29 mouse cellular contexts compared by ENCODE assay signal in the genomic region with DNA sequence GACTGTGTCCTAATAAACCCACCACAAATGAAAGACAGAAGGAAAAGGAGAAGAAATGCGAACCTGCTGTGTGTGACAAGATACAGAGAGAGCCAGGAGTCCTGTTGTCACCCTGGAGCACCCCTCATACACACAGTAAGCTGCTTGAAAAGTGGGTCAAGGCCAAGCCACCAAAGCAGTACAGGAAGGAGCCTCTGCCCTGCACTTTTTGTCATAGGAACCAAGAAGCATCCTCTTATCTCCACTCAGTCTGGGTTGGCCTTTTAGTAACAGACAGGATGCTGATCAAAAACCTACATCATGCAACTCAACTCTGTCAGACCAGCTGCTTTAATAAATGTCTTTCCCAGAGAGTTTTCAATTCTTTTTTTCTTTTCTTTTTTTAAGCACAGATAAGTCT. TPM values are rescaled to one million over a fixed set of nuclear protein-coding genes. Genes with fewer than 3 reads are reported as not detected.
"Had no signal": no experiment of that assay in that cellular context is flagged by ENCODE, and none has a peak within 500 bp of the region (broad histone marks: within the 10 kb centered on the region; RNA-seq: fewer than 3 reads in every experiment).

No protein-coding gene starts in this region.

- H3K9me3 ChIP-seq: heart, embryonic 12.5 days; hindbrain, embryonic 10.5 days; hindbrain, embryonic 12.5 days; kidney, embryonic 15.5 days; limb, embryonic 13.5 days; limb, embryonic 15.5 days had no signal

- H3K36me3 ChIP-seq: heart, embryonic 12.5 days; hindbrain, embryonic 10.5 days; hindbrain, embryonic 12.5 days; kidney, embryonic 15.5 days; limb, embryonic 13.5 days; limb, embryonic 15.5 days had no signal

- H3K4me1 ChIP-seq: heart, embryonic 12.5 days; hindbrain, embryonic 10.5 days; hindbrain, embryonic 12.5 days; kidney, embryonic 15.5 days; limb, embryonic 13.5 days; limb, embryonic 15.5 days had no signal

- H3K4me3 ChIP-seq: gastrocnemius, adult 2 months; heart, adult 2 months; heart, embryonic 12.5 days; hindbrain, embryonic 10.5 days; hindbrain, embryonic 12.5 days; kidney, embryonic 15.5 days; limb, embryonic 13.5 days; limb, embryonic 15.5 days had no signal

- DNase-seq: gastrocnemius, adult 2 months; gastrocnemius, postnatal 10 days; gastrocnemius, postnatal 25 days; heart, adult 2 months; heart, postnatal 10 days; heart, postnatal 4 days; kidney, adult 11 months; kidney, adult 2 months; kidney, adult 9 months; kidney, postnatal 14 days; kidney, postnatal 36 days; layer of hippocampus, adult 9-11 months; layer of hippocampus, postnatal 36 days; left cerebral cortex, postnatal 4 days had no signal

- ATAC-seq: hindbrain, embryonic 16.5 days; intestine, embryonic 16.5 days had no signal

- H3K27me3 ChIP-seq: hindbrain, embryonic 12.5 days; kidney, embryonic 15.5 days; limb, embryonic 13.5 days; limb, embryonic 15.5 days had no signal

- H3K4me2 ChIP-seq: heart, embryonic 12.5 days; hindbrain, embryonic 12.5 days; hindbrain, embryonic 14.5 days; kidney, embryonic 15.5 days; limb, embryonic 13.5 days; limb, embryonic 15.5 days had no signal

- H3K27ac ChIP-seq: gastrocnemius, adult 2 months; heart, adult 2 months; hindbrain, embryonic 10.5 days; hindbrain, embryonic 12.5 days; hindbrain, embryonic 14.5 days; kidney, embryonic 15.5 days; kidney, postnatal 0 days; limb, embryonic 13.5 days; limb, embryonic 15.5 days had no signal

- H3K9ac ChIP-seq: heart, embryonic 12.5 days; hindbrain, embryonic 12.5 days; hindbrain, embryonic 14.5 days; kidney, embryonic 15.5 days; limb, embryonic 13.5 days; limb, embryonic 15.5 days had no signal

RNA-seq across cellular contexts. Expression of gene Il5, which starts 0.9 kb away (rescaled TPM):
- polyA plus RNA-seq: heart, embryonic 12.5 days; heart, embryonic 14.5 days; heart, embryonic 16.5 days; hindbrain, embryonic 10.5 days; hindbrain, embryonic 12.5 days; hindbrain, embryonic 14.5 days; hindbrain, embryonic 16.5 days; intestine, embryonic 14.5 days; intestine, embryonic 16.5 days; kidney, embryonic 15.5 days; kidney, postnatal 0 days; limb, embryonic 13.5 days; limb, embryonic 15.5 days; liver, adult 2 months had no signal

RNA-seq across cellular contexts. Expression of gene Gm17334, which starts 53.3 kb away (rescaled TPM):
- polyA plus RNA-seq: heart, embryonic 12.5 days; heart, embryonic 14.5 days; hindbrain, embryonic 10.5 days; hindbrain, embryonic 12.5 days; hindbrain, embryonic 14.5 days; hindbrain, embryonic 16.5 days; limb, embryonic 11.5 days had no signal
